Mouse (Mus musculus) layer of hippocampus, adult 2 months (tissue): Measurements from ENCODE around the gene D930007J09Rik. TPM values are rescaled to one million over a fixed set of nuclear protein-coding genes. Genes with fewer than 3 reads are reported as not detected.

Source experiments
- DNase-seq, 2 experiments: peaks; one replicate each; pipeline ENCODE4 v3.0.0; 2022; ENCODE audit warnings: low spot score in 2 of 2
- H3K27ac ChIP-seq: fragments of 200-600 bp; 2 replicates; pipeline ENCODE4 v1.8.1; 2022
- H3K4me3 ChIP-seq: fragments of 200-600 bp; 2 replicates; pipeline ENCODE4 v1.8.1; 2022; ENCODE audit warnings: mild to moderate bottlenecking
- CTCF ChIP-seq: fragments of 200-600 bp; conservative IDR thresholded peaks from 2 replicates; pipeline ENCODE4 v1.8.1; 2022; ENCODE audit warnings: antibody characterized with exemption, mild to moderate bottlenecking, moderate library complexity
- total RNA-seq, 2 experiments: library from RNA; stranded (reverse); gene quantifications; 2 replicates each; pipeline ENCODE4 v1.2.3; 2021

The D930007J09Rik gene
- total RNA-seq, 2 experiments from 2014 or later = not detected

DNA sequence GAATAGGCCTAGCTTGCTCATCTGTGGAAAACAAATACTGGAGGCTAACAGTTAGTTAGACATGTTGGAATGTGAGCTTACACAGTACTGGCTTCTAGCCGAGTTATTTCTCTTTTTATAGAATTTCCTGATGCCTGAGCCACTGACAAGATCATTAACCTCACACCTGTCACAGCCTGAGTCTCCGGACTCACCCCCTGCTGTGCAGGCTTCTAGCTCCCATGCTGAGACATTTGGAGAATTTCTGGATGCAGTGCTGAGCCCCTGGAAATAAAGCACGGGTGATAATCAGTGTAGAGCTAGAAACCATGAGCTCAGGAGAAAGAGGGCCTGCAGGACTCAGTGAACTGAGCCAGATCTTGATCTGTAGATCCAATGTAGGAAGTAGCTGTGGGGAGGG lies 32.7 kb downstream of the D930007J09Rik start:
- TF ChIP-seq CTCF = no peak
- DNase-seq = no peak

GRCm38 (mm10) chr13:32768104-32768503 lies 34.5 kb downstream of the D930007J09Rik start:
- TF ChIP-seq CTCF = peak; percentile 85
- no peak overlapping the region for H3K27ac ChIP-seq
- H3K4me3 ChIP-seq = no peak overlapping the region
- DNase-seq = peak; percentile 39 to 58

More for the DNA sequence above, 32.7 kb downstream of the D930007J09Rik start:
- H3K4me3 ChIP-seq = no peak overlapping the region
- H3K27ac ChIP-seq = no peak overlapping the region

DNA sequence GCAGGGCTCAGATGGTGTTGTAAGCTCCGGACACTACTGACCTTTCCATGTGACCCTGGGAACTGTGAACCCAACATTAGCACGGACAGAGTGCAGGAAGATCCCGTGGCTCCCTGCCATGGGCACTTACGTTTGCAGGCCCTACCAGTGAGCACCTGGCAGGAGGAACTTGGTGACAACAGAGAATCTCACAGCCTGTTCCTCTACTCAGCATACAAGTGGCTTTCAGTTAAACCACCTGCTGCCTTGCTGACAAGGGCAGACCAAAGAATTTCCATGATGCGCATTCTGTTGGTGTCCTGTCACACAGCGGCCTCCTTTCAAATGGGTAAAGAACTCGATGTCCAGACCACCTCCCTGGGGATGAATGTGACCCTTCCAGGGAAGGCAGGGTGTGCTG lies 38.2 kb downstream of the D930007J09Rik start:
- DNase-seq = no peak
- Histone ChIP-seq H3K27ac (no peak overlapping the region), H3K4me3 (no peak overlapping the region)
- TF ChIP-seq CTCF = no peak

DNA sequence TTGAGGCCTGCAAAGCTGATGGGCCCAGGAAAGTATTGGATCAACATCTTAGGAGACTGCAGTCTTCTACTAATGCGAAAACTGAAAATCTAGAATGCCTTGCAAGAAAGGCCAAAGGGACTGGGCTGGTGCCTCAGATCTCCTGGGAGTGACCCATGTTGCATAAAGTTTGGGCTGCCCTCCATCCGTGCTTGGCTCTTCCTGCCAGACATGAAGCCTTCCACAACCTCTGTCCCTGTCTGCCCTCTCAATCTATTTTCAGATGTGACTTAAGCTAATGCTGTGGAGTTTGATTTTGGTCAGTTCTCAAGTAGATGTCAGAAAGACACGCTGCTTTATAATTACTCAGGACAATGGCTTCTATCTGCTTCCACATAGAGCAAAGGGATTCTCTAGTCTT lies 39.5 kb downstream of the D930007J09Rik start:
- no peak overlapping the region for H3K27ac ChIP-seq
- TF ChIP-seq CTCF = no peak
- H3K4me3 ChIP-seq = no peak overlapping the region
- DNase-seq = no peak

DNA sequence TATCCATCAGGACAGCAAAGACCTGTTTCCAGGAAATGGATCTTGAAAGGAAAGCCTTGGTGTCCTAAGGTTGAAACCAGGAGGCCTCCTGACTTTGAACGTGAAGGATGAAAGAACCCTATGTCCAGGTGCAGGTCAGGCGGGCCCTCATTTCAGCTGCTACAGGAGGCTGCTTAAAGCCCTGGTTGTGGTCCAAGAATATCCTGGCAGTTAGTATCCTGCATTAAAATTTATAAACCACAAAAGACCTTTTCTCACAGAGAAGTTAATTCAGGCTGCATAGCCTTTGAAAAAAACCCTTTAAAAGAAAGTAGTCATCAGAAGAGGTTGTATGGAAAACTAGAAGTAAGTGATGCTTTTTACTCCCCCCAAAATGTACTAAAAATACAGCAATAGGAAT lies 41.9 kb downstream of the D930007J09Rik start:
- TF ChIP-seq CTCF = no peak
- no peak overlapping the region for H3K27ac ChIP-seq
- no peak for DNase-seq
- no peak overlapping the region for H3K4me3 ChIP-seq

GRCm38 (mm10) chr13:32759036-32759435 lies 43.6 kb downstream of the D930007J09Rik start:
- TF ChIP-seq CTCF = no peak
- DNase-seq = no peak
- H3K27ac ChIP-seq = no peak overlapping the region
- H3K4me3 ChIP-seq = no peak overlapping the region

Other genes with a start within 250 kb of the D930007J09Rik start
- under 1 TPM; 0.20 to 0.25 TPM for gene Mylk4, start 18.9 kb downstream of the D930007J09Rik start, total RNA-seq
- 10 to 100 TPM; 62.1 to 63.7 TPM for gene Wrnip1, start 811 bp downstream of the D930007J09Rik start, total RNA-seq
- gene Serpinb1a, start 48.3 kb upstream of the D930007J09Rik start, total RNA-seq = 1 to 10 TPM; 5.3 to 6.6 TPM
- gene Serpinb1c, start 95.4 kb upstream of the D930007J09Rik start, total RNA-seq = not detected
- 1 to 10 TPM in 1 of 2 experiments, under 1 TPM in 1; 0.97 to 1.0 TPM for gene Serpinb6b, start 162.4 kb upstream of the D930007J09Rik start, total RNA-seq
- 1 to 10 TPM; 5.4 TPM for gene Serpinb9, start 200.4 kb upstream of the D930007J09Rik start, total RNA-seq
- not detected for gene Serpinb9b, start 224.6 kb upstream of the D930007J09Rik start, total RNA-seq